Comparison of ENCODE assay signal across 30 mouse cellular contexts in the genomic region with DNA sequence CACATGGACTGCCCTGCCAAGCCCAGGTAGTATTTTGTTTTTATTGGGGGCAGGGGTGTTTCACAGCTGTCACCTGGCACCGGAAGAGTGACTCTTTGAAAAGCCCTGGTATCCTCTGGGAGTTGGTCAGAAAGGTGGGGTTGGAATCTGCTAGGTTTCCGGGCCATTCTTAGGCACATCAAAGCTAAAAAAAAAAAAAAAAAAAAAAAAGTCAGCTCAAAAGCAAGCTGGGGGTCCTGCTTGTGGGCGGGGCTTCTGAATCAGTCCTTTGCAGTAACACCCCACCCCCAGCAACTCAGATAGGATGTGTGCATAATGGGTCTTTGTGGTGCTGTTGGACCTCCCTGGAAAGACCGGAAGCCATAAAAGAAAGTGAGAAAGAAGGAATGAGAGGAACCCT.
DNase-seq lines count a peak whose midpoint lies in the region; ATAC-seq lines count a peak whose summit lies in the region.
"Had no signal": no experiment of that assay in that cellular context is flagged by ENCODE, and none has a peak within 500 bp of the region (broad histone marks: within the 10 kb centered on the region; RNA-seq: fewer than 3 reads in every experiment).

No protein-coding gene starts in this region.

- WGBS in neural tube, embryonic 13.5 days = 43% methylated on average over 4 of the region's 4 CpGs
- WGBS in neural tube, embryonic 15.5 days = 54% methylated on average over 4 of the region's 4 CpGs
- 68% methylated on average over 4 of the region's 4 CpGs for WGBS in heart, embryonic 12.5 days

- H3K27me3 ChIP-seq in neural tube, embryonic 13.5 days = no peaks in the 10 kb centered on the region
- no peaks in the 10 kb centered on the region for H3K27me3 ChIP-seq in neural tube, embryonic 15.5 days (replicated peaks)
- no peaks in the 10 kb centered on the region for H3K27me3 ChIP-seq in heart, embryonic 12.5 days (replicated peaks)
- H3K27me3 ChIP-seq: CH12.LX; embryonic facial prominence, embryonic 13.5 days; embryonic facial prominence, embryonic 15.5 days; forebrain, embryonic 12.5 days; Patski had no signal

- no peaks in the 10 kb centered on the region for H3K9me3 ChIP-seq in neural tube, embryonic 13.5 days
- H3K9me3 ChIP-seq in neural tube, embryonic 15.5 days (replicated peaks) = no peaks in the 10 kb centered on the region
- no peaks in the 10 kb centered on the region for H3K9me3 ChIP-seq in heart, embryonic 12.5 days (replicated peaks)
- H3K9me3 ChIP-seq: embryonic facial prominence, embryonic 13.5 days; embryonic facial prominence, embryonic 15.5 days; forebrain, embryonic 10.5 days; forebrain, embryonic 12.5 days had no signal

- peak overlapping the region; percentile 23; the same call in 1 of the 2 replicates for H3K27ac ChIP-seq in neural tube, embryonic 13.5 days (replicated peaks)
- no peak overlapping the region for H3K27ac ChIP-seq in neural tube, embryonic 15.5 days (replicated peaks)
- no peak overlapping the region for H3K27ac ChIP-seq in heart, embryonic 12.5 days (ENCODE audit: poor library complexity, severe bottlenecking)
- H3K27ac ChIP-seq: embryonic facial prominence, embryonic 13.5 days; embryonic facial prominence, embryonic 15.5 days; forebrain, embryonic 10.5 days; forebrain, embryonic 12.5 days had no signal

- H3K36me3 ChIP-seq in neural tube, embryonic 13.5 days = no peaks in the 10 kb centered on the region
- H3K36me3 ChIP-seq in neural tube, embryonic 15.5 days = no peaks in the 10 kb centered on the region
- H3K36me3 ChIP-seq in heart, embryonic 12.5 days = no peaks in the 10 kb centered on the region
- H3K36me3 ChIP-seq: embryonic facial prominence, embryonic 13.5 days; embryonic facial prominence, embryonic 15.5 days; forebrain, embryonic 10.5 days; forebrain, embryonic 12.5 days; G1E had no signal

- ATAC-seq in neural tube, embryonic 13.5 days (ENCODE audit: low read depth) = no peak
- ATAC-seq in neural tube, embryonic 15.5 days (ENCODE audit: low FRiP score) = no peak
- no peak for ATAC-seq in heart, embryonic 12.5 days (ENCODE audit: insufficient number of reproducible peaks, low FRiP score)
- ATAC-seq: activated CD4-positive, CD25-positive, alpha-beta regulatory T cell, adult 4 months; CD4-positive, CD25-positive, alpha-beta regulatory T cell, adult 4 months; forebrain, embryonic 14.5 days; forebrain, embryonic 16.5 days; Patski had no signal

- no peak overlapping the region for H3K9ac ChIP-seq in neural tube, embryonic 13.5 days
- H3K9ac ChIP-seq in neural tube, embryonic 15.5 days (replicated peaks) = no peak overlapping the region
- no peak overlapping the region for H3K9ac ChIP-seq in heart, embryonic 12.5 days
- H3K9ac ChIP-seq: embryonic facial prominence, embryonic 13.5 days; embryonic facial prominence, embryonic 15.5 days; forebrain, embryonic 12.5 days had no signal

- no peak overlapping the region for H3K4me2 ChIP-seq in neural tube, embryonic 13.5 days
- H3K4me2 ChIP-seq in neural tube, embryonic 15.5 days = no peak overlapping the region
- H3K4me2 ChIP-seq in heart, embryonic 12.5 days = no peak overlapping the region
- H3K4me2 ChIP-seq: embryonic facial prominence, embryonic 13.5 days; embryonic facial prominence, embryonic 15.5 days; forebrain, embryonic 12.5 days had no signal

- H3K4me3 ChIP-seq in neural tube, embryonic 13.5 days = no peak overlapping the region
- H3K4me3 ChIP-seq in neural tube, embryonic 15.5 days (replicated peaks) = no peak overlapping the region
- H3K4me3 ChIP-seq in heart, embryonic 12.5 days = no peak overlapping the region
- H3K4me3 ChIP-seq: embryonic facial prominence, embryonic 13.5 days; embryonic facial prominence, embryonic 15.5 days; erythroblast, embryonic 14.5 days; forebrain, embryonic 10.5 days; forebrain, embryonic 12.5 days had no signal

- H3K4me1 ChIP-seq in neural tube, embryonic 13.5 days (replicated peaks) = no peaks in the 10 kb centered on the region
- no peaks in the 10 kb centered on the region for H3K4me1 ChIP-seq in neural tube, embryonic 15.5 days
- no peaks in the 10 kb centered on the region for H3K4me1 ChIP-seq in heart, embryonic 12.5 days (replicated peaks)
- H3K4me1 ChIP-seq: embryonic facial prominence, embryonic 13.5 days; embryonic facial prominence, embryonic 15.5 days; forebrain, embryonic 10.5 days; forebrain, embryonic 12.5 days had no signal

- peak; percentile 93 for DNase-seq in ES-CJ7 (ENCODE audit: low read depth, low spot score)
- peak; percentile 97 for DNase-seq in R1 (ENCODE audit: low read depth, low spot score)
- no peak for DNase-seq in thymus, postnatal 4 days
- no peak for DNase-seq in right cerebral cortex, postnatal 10 days (ENCODE audit: low spot score in 2 of 2)
- DNase-seq: adrenal gland, adult 2 months; adrenal gland, postnatal 10 days; adrenal gland, postnatal 25 days; B cell, adult 2 months; cerebellum, adult 11 months; cerebellum, adult 18-20 months; cerebellum, adult 8-10 months; cerebellum, adult 9-11 months; cerebellum, postnatal 14 days; cerebellum, postnatal 36 days; embryo, embryonic 11 days had no signal

Comparison
In these comparisons a context has a peak if more than half of its experiments do, and no peak if none do; other contexts are left out.
1. DNase-seq: peak in ES-CJ7 (single experiment) and R1 (single experiment); none in thymus, postnatal 4 days (single experiment) and right cerebral cortex, postnatal 10 days (0 of 2).